Mouse (Mus musculus): ENCODE data around the gene Rbm41. TPM values are rescaled to one million over a fixed set of nuclear protein-coding genes. Genes with fewer than 3 reads are reported as not detected.

Rbm41 gene
- total and polyA plus RNA-seq, 2 experiments from 2014 or later, result 2.4 to 12.8 TPM

- TF ChIP-seq CTCF (IDR thresholded peaks at IDR 0.05; ENCODE audit: low read depth), result no peak
- no peak overlapping the region for H3K4me2 ChIP-seq (ENCODE audit: low read depth)
- H3K9me3 ChIP-seq (ENCODE audit: low read length), result no peaks in the 10 kb centered on the region
- ATAC-seq, result no peak
- no peaks in the 10 kb centered on the region for H3K4me1 ChIP-seq (ENCODE audit: insufficient read depth)
- no peak overlapping the region for H3K27ac ChIP-seq (ENCODE audit: low read depth, low read length)
- H3K4me3 ChIP-seq (ENCODE audit: low read depth, low read length), result no peak overlapping the region
- 80% methylated on average over 6 of the region's 6 CpGs for WGBS
- no peak for DNase-seq
- H3K9ac ChIP-seq, result no peak overlapping the region
- no peaks in the 10 kb centered on the region for H3K36me3 ChIP-seq (ENCODE audit: insufficient read depth)
- no peaks in the 10 kb centered on the region for H3K27me3 ChIP-seq (ENCODE audit: insufficient read depth, low read length)
Observed at GRCm38 (mm10) chrX:139841091-139841490, 157.3 kb downstream of the Rbm41 start.

Other genes with a start within 250 kb of the Rbm41 start
- not detected in 2 replicates for gene Ripply1, start 216.2 kb downstream of the Rbm41 start, total RNA-seq (2014; rRNA removed)
- gene Ripply1, start 216.2 kb downstream of the Rbm41 start, polyA plus RNA-seq (2015; fragmentation: Nextera tagmentation; extraction: Ambion mirVana), result not detected in 2 replicates
- gene Cldn2, start 197.8 kb downstream of the Rbm41 start, total RNA-seq (2014; rRNA removed), result 0.71 and 1.5 TPM in 2 replicates
- gene Cldn2, start 197.8 kb downstream of the Rbm41 start, polyA plus RNA-seq (2015; fragmentation: Nextera tagmentation; extraction: Ambion mirVana), result 1.9 and 2.6 TPM in 2 replicates
- gene Morc4, start 126.9 kb downstream of the Rbm41 start, total RNA-seq (2014; rRNA removed), result 8.2 and 8.8 TPM in 2 replicates
- gene Morc4, start 126.9 kb downstream of the Rbm41 start, polyA plus RNA-seq (2015; fragmentation: Nextera tagmentation; extraction: Ambion mirVana), result 2.1 and 2.2 TPM in 2 replicates
- 1.3 and 2.1 TPM in 2 replicates for gene Nup62cl, start 64.1 kb upstream of the Rbm41 start, total RNA-seq (2014; rRNA removed)
- 1.2 and 2.4 TPM in 2 replicates for gene Nup62cl, start 64.1 kb upstream of the Rbm41 start, polyA plus RNA-seq (2015; fragmentation: Nextera tagmentation; extraction: Ambion mirVana)
- gene Pih1h3b, start 64.3 kb upstream of the Rbm41 start, total RNA-seq (2014; rRNA removed), result 0.24 and 0.31 TPM in 2 replicates
- not detected in 2 replicates for gene Pih1h3b, start 64.3 kb upstream of the Rbm41 start, polyA plus RNA-seq (2015; fragmentation: Nextera tagmentation; extraction: Ambion mirVana)